Comparison of ENCODE assay signal across 20 mouse cellular contexts in genomic region chr7:96156481-96157255, GRCm38 (mm10). TPM values are rescaled to one million over a fixed set of nuclear protein-coding genes. Genes with fewer than 3 reads are reported as not detected.
A peak's percentile ranks its signal among the peaks of the same experiment; 100 is the strongest.
DNase-seq lines count a peak whose midpoint lies in the region; ATAC-seq lines count a peak whose summit lies in the region.
"Had no signal": no experiment of that assay in that cellular context is flagged by ENCODE, and none has a peak within 500 bp of the region (broad histone marks: within the 10 kb centered on the region; RNA-seq: fewer than 3 reads in every experiment).

No protein-coding gene starts in this region.

- no peak overlapping the region for H3K4me3 ChIP-seq in brown adipose tissue, adult 24 weeks (ENCODE audit: insufficient read depth, low read depth, low read length)
- H3K4me3 ChIP-seq: embryonic facial prominence, embryonic 10.5 days; forebrain, embryonic 10.5 days; hindbrain, embryonic 13.5 days had no signal

- DNase-seq in adrenal gland, adult 2 months = peak; percentile 52
- DNase-seq in adrenal gland, postnatal 4 days (ENCODE audit: low spot score in 2 of 2) = no peak
- DNase-seq in ovary, postnatal 36 days (ENCODE audit: low spot score) = peak; percentile 30
- no peak for DNase-seq in ovary, adult 18-20 months (ENCODE audit: low spot score)
- no peak for DNase-seq in frontal cortex, postnatal 36 days (ENCODE audit: low spot score in 2 of 2)
- DNase-seq: B cell, adult 2 months; cerebellum, adult 18-20 months; cerebellum, adult 9-11 months; gastrocnemius, postnatal 36 days; heart, postnatal 10 days; kidney, adult 2 months had no signal

- no peak for ATAC-seq in cerebellum, adult (ENCODE audit: insufficient number of reproducible peaks, low FRiP score, low TSS enrichment)
- ATAC-seq: CD4-positive, CD25-positive, alpha-beta regulatory T cell, adult 4 months; forebrain, embryonic 14.5 days; intestine, embryonic 16.5 days had no signal

- peaks cover 3% of the 10 kb centered on the region; the same call in 1 of the 2 replicates for H3K4me1 ChIP-seq in brown adipose tissue, adult 24 weeks (ENCODE audit: control insufficient read depth, insufficient read depth, insufficient read length, low read length)

- peak overlapping the region; percentile 68 for H3K27ac ChIP-seq in brown adipose tissue, adult 24 weeks (replicated peaks; ENCODE audit: low read depth, low read length)
- H3K27ac ChIP-seq: embryonic facial prominence, embryonic 10.5 days; forebrain, embryonic 10.5 days; hindbrain, embryonic 13.5 days had no signal

RNA-seq across cellular contexts. Expression of gene Tenm4, which starts 14.4 kb away (rescaled TPM):
- 10 to 100 TPM; 15.5 to 16.9 TPM for total RNA-seq in adrenal gland, adult 2 months (2021)
- 6.0 and 7.2 TPM in 2 replicates for polyA plus RNA-seq in adrenal gland, adult 2 months (2012; rRNA removed)
- 10 to 100 TPM; 31.5 to 38.5 TPM for total RNA-seq in adrenal gland, postnatal 4 days (2021)
- polyA plus RNA-seq in brown adipose tissue, adult 24 weeks (2012; ENCODE audit: insufficient read depth, insufficient read length, missing spikeins) = 9.8 and 10.9 TPM in 2 replicates
- total RNA-seq: hematopoietic stem cell, adult 5-6 weeks had no signal

Comparison
In these comparisons a context has a peak if more than half of its experiments do, and no peak if none do; other contexts are left out.
1. DNase-seq: peak in adrenal gland, adult 2 months (single experiment) and ovary, postnatal 36 days (single experiment); none in adrenal gland, postnatal 4 days (0 of 2), ovary, adult 18-20 months (single experiment) and frontal cortex, postnatal 36 days (0 of 2).